Mouse (Mus musculus) heart, adult 2 months (tissue): ENCODE results near the gene Tnks2.

Experiments used
- CTCF ChIP-seq: fragments of 200-600 bp; IDR thresholded peaks from 2 replicates; pipeline ENCODE4 v1.8.1; 2022; ENCODE audit warnings: antibody characterized with exemption, mild to moderate bottlenecking, moderate library complexity
- POLR2A ChIP-seq: fragments of 200-500 bp; IDR thresholded peaks from 2 replicates; pipeline ENCODE4 v1.6.1; 2011; ENCODE audit warnings: mild to moderate bottlenecking, low read depth, low read length, control low read depth; ENCODE audit not compliant: insufficient read depth

DNA sequence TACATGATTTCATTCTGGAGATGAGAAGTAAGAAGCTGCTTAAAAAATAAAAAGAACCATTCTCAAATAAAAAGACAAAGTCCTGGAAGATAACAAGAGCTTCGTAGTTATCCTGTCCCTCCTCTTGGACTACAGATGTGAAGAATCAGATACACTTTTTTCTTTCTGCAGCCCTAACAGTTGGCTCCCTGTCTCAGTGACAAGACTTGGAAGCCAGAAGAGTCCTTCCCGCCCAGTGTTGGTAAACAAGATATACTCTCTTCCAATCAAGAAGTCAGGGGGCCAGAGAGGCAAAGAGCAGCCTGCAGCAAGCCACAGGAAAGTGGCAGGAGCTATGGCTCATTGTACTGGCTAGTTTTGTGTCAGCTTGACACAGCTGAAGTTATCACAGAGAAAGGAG lies 27.2 kb upstream of the Tnks2 start:
- no peak for TF ChIP-seq POLR2A
- no peak for TF ChIP-seq CTCF
